Mouse (Mus musculus) heart, postnatal 0 days (tissue): ENCODE data around the gene Slc39a13. TPM values are rescaled to one million over a fixed set of nuclear protein-coding genes. Genes with fewer than 3 reads are reported as not detected.

Experiments
- ATAC-seq: fragments of 200-750 bp; cut with Nextera tagmentation; 2 replicates; pipeline ENCODE4 v1.8.0; 2017; ENCODE audit warnings: low read depth, moderate number of reproducible peaks, moderate library complexity; ENCODE audit not compliant: insufficient read depth
- DNase-seq: peaks from one replicate; pipeline ENCODE4 v3.0.0-alpha.2; 2016; ENCODE audit warnings: low spot score
- H3K27ac ChIP-seq: fragments of 300-500 bp; sonication (generic); 2 replicates; pipeline ENCODE4 v1.5.1; 2014; ENCODE audit warnings: low read depth, mild to moderate bottlenecking
- H3K27me3 ChIP-seq: fragments of 300-500 bp; sonication (generic); 2 replicates; pipeline ENCODE4 v1.6.1; 2014; ENCODE audit warnings: low read length, mixed read lengths; ENCODE audit not compliant: control insufficient read depth, insufficient read depth
- H3K36me3 ChIP-seq: fragments of 300-500 bp; sonication (generic); replicated peaks from 2 replicates; pipeline ENCODE4 v1.6.1; 2014; ENCODE audit warnings: low read length, mixed read lengths; ENCODE audit not compliant: control insufficient read depth, insufficient read depth
- H3K4me1 ChIP-seq: fragments of 300-500 bp; sonication (generic); 2 replicates; pipeline ENCODE4 v1.6.1; 2014; ENCODE audit warnings: antibody characterized with exemption; ENCODE audit not compliant: control insufficient read depth, insufficient read depth
- H3K4me2 ChIP-seq: fragments of 300-500 bp; sonication (generic); 2 replicates; pipeline ENCODE4 v1.6.1; 2014; ENCODE audit warnings: low read depth, mild to moderate bottlenecking, low read length, moderate library complexity
- H3K4me3 ChIP-seq: fragments of 300-500 bp; sonication (generic); 2 replicates; pipeline ENCODE4 v1.5.1; 2014; ENCODE audit warnings: low read depth, low read length
- H3K9ac ChIP-seq: fragments of 300-500 bp; sonication (generic); replicated peaks from 2 replicates; pipeline ENCODE4 v1.6.1; 2014; ENCODE audit warnings: low read depth, low read length, mixed read lengths
- H3K9me3 ChIP-seq: fragments of 300-500 bp; sonication (generic); replicated peaks from 2 replicates; pipeline ENCODE4 v1.6.1; 2016; ENCODE audit warnings: low read length; ENCODE audit not compliant: control insufficient read depth
- CTCF ChIP-seq: IDR thresholded peaks from 2 replicates; pipeline ENCODE4 v1.5.1; 2016; ENCODE audit warnings: antibody characterized with exemption, control low read depth, low read depth
- EP300 ChIP-seq: IDR thresholded peaks from 2 replicates; pipeline ENCODE4 v1.6.1; 2016; ENCODE audit warnings: antibody characterized with exemption, low read depth
- WGBS: fragments of 180-500 bp; shearing (Covaris S2); extraction: QIAGEN DNeasy Blood & Tissue Kit; methylation state at CpG from one replicate; pipeline ENCODE4 v1.1.7; 2014; 5-methylcytosine and 5-hydroxymethylcytosine counted together
- polyA plus RNA-seq: library from polyadenylated mRNA; unstranded; fragments of >200 nt; fragmentation: Nextera tagmentation; extraction: Ambion mirVana; gene quantifications from 2 replicates; pipeline ENCODE4 v1.2.1, GENCODE M21; 2015
- total RNA-seq: library from RNA; depleted of rRNA; stranded (reverse); fragments of >200 nt; gene quantifications from 2 replicates; pipeline ENCODE4 v1.2.3, GENCODE M21; 2014; ENCODE audit warnings: low replicate concordance

Slc39a13 gene
- total and polyA plus RNA-seq, 2 experiments from 2014 or later, result 37.9 to 105 TPM

DNA sequence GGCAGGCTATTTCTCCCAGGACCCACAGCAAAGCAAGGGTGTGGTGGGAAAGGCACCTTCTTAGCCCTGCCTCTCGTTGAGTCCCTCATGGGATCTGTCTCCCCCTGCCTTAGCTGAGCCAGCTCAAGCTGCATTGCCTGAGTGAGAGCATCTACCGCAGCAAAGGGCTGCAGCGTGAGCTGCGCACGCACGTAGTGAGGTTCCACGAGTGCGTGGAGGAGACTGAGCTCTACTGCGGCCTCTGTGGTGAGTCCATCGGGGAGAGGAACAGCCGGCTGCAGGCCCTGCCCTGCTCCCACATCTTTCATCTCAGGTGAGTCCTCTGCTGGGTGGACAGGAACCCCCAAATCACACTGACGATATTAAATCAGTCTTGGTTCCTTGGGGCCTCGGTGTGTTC is 25.5 kb downstream of the Slc39a13 start:
- no peaks in the 10 kb centered on the region for H3K36me3 ChIP-seq
- H3K27me3 ChIP-seq, result no peaks in the 10 kb centered on the region
- no peak for TF ChIP-seq CTCF
- no peak for TF ChIP-seq EP300
- WGBS, result 61% methylated on average over 13 of the region's 13 CpGs
- H3K4me3 ChIP-seq, result no peak overlapping the region
- no peak overlapping the region for H3K27ac ChIP-seq
- H3K9me3 ChIP-seq, result no peaks in the 10 kb centered on the region
- no peak for DNase-seq
- no peak overlapping the region for H3K4me2 ChIP-seq
- ATAC-seq, result no peak; the same call in 1 of the 2 replicates
- no peak overlapping the region for H3K9ac ChIP-seq
- no peaks in the 10 kb centered on the region for H3K4me1 ChIP-seq

DNA sequence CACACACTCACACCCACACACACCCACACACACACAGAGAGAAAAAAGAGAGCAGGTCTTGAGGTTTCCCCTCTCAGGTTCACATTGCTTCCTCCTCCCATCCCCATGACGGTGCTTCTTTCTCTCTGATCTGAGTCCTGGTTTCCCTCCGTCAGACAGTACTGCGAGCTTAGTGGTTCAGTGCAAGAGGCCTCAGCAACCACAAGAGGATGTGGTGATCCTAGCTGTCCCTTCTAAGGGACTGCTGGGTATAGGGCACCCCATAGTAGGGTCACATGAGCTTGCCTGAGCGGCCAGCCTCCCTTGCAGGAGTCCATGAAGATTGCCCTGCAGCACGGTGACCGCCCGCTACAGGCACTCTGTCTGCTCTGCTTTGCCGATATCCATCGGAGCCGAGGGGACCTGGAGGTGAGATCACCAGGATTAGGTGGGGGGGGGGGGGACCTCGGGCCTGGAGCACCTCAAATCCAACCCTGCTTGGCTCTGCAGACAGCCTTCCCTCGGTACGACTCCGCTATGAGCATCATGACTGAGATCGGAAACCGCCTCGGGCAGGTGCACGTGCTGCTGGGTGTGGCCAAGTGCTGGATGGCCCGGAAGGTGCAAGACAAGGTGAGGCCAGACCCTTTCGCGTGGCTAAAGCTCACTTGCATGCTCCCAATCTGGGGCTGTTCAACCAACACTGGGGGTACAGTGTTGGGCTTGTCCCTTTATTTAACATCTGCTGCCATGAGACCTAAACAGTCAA is 27.4 kb downstream of the Slc39a13 start:
- ATAC-seq (no peak), DNase-seq (no peak)
- H3K4me2 ChIP-seq, result no peak overlapping the region; the same call in 1 of the 2 replicates
- 70% methylated on average over 21 of the region's 21 CpGs for WGBS
- H3K4me3 ChIP-seq, result no peak overlapping the region
- no peaks in the 10 kb centered on the region for H3K4me1 ChIP-seq
- TF ChIP-seq CTCF (no peak), EP300 (no peak)
- no peaks in the 10 kb centered on the region for H3K36me3 ChIP-seq
- H3K9ac ChIP-seq, result no peak overlapping the region
- no peak overlapping the region for H3K27ac ChIP-seq
- no peaks in the 10 kb centered on the region for H3K9me3 ChIP-seq
- no peaks in the 10 kb centered on the region for H3K27me3 ChIP-seq

DNA sequence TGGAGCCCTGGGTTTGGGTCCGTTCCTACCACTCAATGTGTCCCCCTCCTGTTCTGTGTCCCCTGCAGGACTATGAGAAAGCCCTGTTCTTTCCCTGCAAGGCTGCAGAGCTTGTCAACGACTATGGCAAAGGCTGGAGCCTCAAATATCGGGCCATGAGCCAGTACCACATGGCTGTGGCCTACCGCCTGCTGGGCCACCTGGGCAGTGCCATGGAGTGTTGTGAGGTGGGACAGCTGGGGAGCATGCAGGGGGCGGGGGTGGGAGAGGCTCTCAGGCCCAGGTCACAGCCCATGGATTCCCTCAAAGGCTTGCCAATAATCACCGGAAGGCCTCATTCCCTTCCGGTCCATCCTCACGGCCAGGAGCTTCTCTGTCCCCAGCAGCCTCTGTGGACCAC is 28.4 kb downstream of the Slc39a13 start:
- ATAC-seq (no peak), DNase-seq (no peak)
- TF ChIP-seq EP300, result no peak
- no peak for TF ChIP-seq CTCF
- H3K4me2 ChIP-seq, result no peak overlapping the region
- no peaks in the 10 kb centered on the region for H3K36me3 ChIP-seq
- H3K27me3 ChIP-seq, result no peaks in the 10 kb centered on the region
- no peak overlapping the region for H3K4me3 ChIP-seq
- 66% methylated on average over 8 of the region's 8 CpGs for WGBS
- no peak overlapping the region for H3K9ac ChIP-seq
- no peaks in the 10 kb centered on the region for H3K9me3 ChIP-seq
- H3K27ac ChIP-seq, result no peak overlapping the region
- H3K4me1 ChIP-seq, result no peaks in the 10 kb centered on the region

DNA sequence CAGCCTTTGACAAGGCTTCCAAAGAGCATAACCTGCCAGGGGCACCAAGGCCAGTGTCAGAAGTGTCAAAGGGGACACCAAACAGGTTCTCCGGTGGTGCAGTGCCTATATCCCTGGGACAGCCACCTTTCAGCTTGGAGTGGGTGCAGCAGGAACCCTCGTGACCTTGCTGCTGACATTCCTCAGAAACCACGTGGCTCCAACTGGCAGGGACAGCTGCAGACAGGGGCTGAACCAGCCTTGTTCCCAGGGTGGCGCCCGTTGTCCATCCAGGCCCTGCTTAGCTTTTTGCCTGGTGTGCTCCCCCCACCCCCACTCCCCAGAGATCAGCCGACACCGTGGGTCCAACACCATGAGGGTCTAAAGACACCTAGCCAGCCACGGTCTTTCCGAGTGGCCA is 34.8 kb downstream of the Slc39a13 start, which contains the start of gene Rapsn:
TSS of gene Rapsn (plus strand) at position 236 of the 400 bp plus-strand sequence.
- no peaks in the 10 kb centered on the region for H3K9me3 ChIP-seq
- ATAC-seq (peak; percentile 96), DNase-seq (peak; percentile 75)
- no peaks in the 10 kb centered on the region for H3K27me3 ChIP-seq
- no peaks in the 10 kb centered on the region for H3K36me3 ChIP-seq
- H3K4me3 ChIP-seq, result peak within 1 kb of the TSS; percentile 6
- H3K27ac ChIP-seq, result peak within 1 kb of the TSS; percentile 79
- peak; percentile 14; the same call in 1 of the 2 replicates for TF ChIP-seq CTCF
- TF ChIP-seq EP300, result no peak
- peaks cover 12% of the 10 kb centered on the region; the same call in 1 of the 2 replicates for H3K4me1 ChIP-seq
- WGBS, result 25% methylated on average over 9 of the region's 9 CpGs
- peak within 1 kb of the TSS; percentile 49 for H3K4me2 ChIP-seq
- peak within 1 kb of the TSS; percentile 40 for H3K9ac ChIP-seq

DNA sequence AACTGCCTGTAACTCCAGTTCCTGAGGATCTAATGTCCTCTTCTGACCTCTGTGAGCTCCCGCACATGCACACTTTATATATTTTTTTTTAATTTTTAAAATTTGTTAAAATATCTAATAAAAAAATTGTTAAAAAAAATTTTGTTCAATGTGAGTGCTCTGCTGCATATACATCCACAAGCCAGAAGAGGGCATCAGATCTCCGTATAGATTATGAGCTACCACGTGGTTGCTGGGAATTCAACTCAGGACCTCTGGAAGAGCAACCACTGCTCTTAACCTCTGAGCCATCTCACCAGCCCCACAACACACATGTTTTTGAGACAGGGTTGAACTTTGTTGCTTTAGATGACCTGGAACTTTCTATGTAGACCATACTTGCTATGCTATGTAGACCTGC is 37.2 kb downstream of the Slc39a13 start:
- no peaks in the 10 kb centered on the region for H3K36me3 ChIP-seq
- no peak overlapping the region for H3K4me3 ChIP-seq
- no peaks in the 10 kb centered on the region for H3K9me3 ChIP-seq
- DNase-seq (no peak), ATAC-seq (no peak)
- H3K27me3 ChIP-seq, result no peaks in the 10 kb centered on the region
- no peak overlapping the region for H3K27ac ChIP-seq
- 20% methylated on average over 3 of the region's 3 CpGs for WGBS
- no peak overlapping the region for H3K9ac ChIP-seq
- peaks cover 12% of the 10 kb centered on the region; the same call in 1 of the 2 replicates for H3K4me1 ChIP-seq
- TF ChIP-seq EP300 (no peak), CTCF (peak; percentile 14; the same call in 1 of the 2 replicates)
- H3K4me2 ChIP-seq, result no peak overlapping the region

DNA sequence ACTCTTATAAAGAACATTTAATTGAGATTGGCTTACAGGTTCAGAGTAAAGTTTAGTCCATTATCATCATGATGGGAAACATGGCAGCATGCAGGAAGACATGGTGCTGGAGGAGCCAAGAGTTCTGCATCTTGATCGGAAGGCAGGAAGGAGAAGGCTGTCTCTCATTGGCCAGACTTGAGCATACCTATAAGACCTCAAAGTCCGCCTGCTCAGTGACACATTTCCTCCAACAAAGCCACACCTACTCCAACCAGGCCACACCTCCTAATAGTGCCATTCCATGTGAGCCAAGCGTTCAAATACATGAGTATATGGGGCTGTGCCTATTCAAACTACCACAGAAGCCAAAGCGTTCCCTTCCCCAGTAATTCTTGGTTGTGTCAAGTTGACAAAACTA is 39.0 kb downstream of the Slc39a13 start:
- Histone ChIP-seq H3K4me2 (no peak overlapping the region), H3K36me3 (no peaks in the 10 kb centered on the region), H3K9me3 (no peaks in the 10 kb centered on the region), H3K27ac (no peak overlapping the region), H3K4me3 (no peak overlapping the region), H3K9ac (no peak overlapping the region), H3K27me3 (no peaks in the 10 kb centered on the region), H3K4me1 (peaks cover 12% of the 10 kb centered on the region; the same call in 1 of the 2 replicates)
- TF ChIP-seq EP300, result no peak
- no peak for TF ChIP-seq CTCF
- no peak for ATAC-seq
- no peak for DNase-seq
- 85% methylated on average over 4 of the region's 4 CpGs for WGBS
